Mouse (Mus musculus) NIH3T3 (cell line): ENCODE measurements around the gene Gm42674.

Source experiments
- DNase-seq: peaks from one replicate; pipeline ENCODE4 v3.0.0-alpha.2; 2012; ENCODE audit warnings: low read depth

Gm42674 gene

GRCm38 (mm10) chr3:90598212-90598611 is 3.5 kb upstream of the Gm42674 start:
- peak; percentile 55 for DNase-seq

GRCm38 (mm10) chr3:90599401-90599800 is 2.3 kb upstream of the Gm42674 start:
- DNase-seq = peak; percentile 21

GRCm38 (mm10) chr3:90600036-90600435 is 1.7 kb upstream of the Gm42674 start:
- no peak for DNase-seq

- DNase-seq = peak; percentile 96
Measured at GRCm38 (mm10) chr3:90600458-90601195, 1.1 kb upstream of the Gm42674 start.

GRCm38 (mm10) chr3:90603623-90604022 is 1.9 kb downstream of the Gm42674 start, which contains the start of gene S100a4:
TSS of gene S100a4 (plus strand) at chr3:90603771.
- peak; percentile 94 for DNase-seq

GRCm38 (mm10) chr3:90604416-90604815 is 2.7 kb downstream of the Gm42674 start:
- peak; percentile 99 for DNase-seq

GRCm38 (mm10) chr3:90605049-90605448 is 3.3 kb downstream of the Gm42674 start:
- peak; percentile 62 for DNase-seq

GRCm38 (mm10) chr3:90605736-90606135 is 4.0 kb downstream of the Gm42674 start:
- DNase-seq = no peak

- DNase-seq = peak; percentile 97
Measured at GRCm38 (mm10) chr3:90606185-90606584, 4.5 kb downstream of the Gm42674 start.

- DNase-seq = peak; percentile 20
Measured at GRCm38 (mm10) chr3:90607361-90607760, 5.7 kb downstream of the Gm42674 start.

GRCm38 (mm10) chr3:90608223-90608622 is 6.5 kb downstream of the Gm42674 start, which contains the start of gene S100a5:
TSS of gene S100a5 (plus strand) at chr3:90608523.
- no peak for DNase-seq

- DNase-seq = no peak
Measured at GRCm38 (mm10) chr3:90609102-90609501, 7.4 kb downstream of the Gm42674 start.

GRCm38 (mm10) chr3:90611494-90611893 is 9.8 kb downstream of the Gm42674 start:
- DNase-seq = no peak

GRCm38 (mm10) chr3:90612061-90612460 is 10.4 kb downstream of the Gm42674 start:
- DNase-seq = peak; percentile 95

- peak; percentile 96 for DNase-seq
Measured at GRCm38 (mm10) chr3:90612728-90613291, 11.1 kb downstream of the Gm42674 start, which contains the start of gene S100a6. TSS of gene S100a6 (plus strand) at chr3:90612882.

GRCm38 (mm10) chr3:90613461-90614147 is 11.9 kb downstream of the Gm42674 start:
- peak; percentile 37 for DNase-seq

GRCm38 (mm10) chr3:90614148-90614530 is 12.4 kb downstream of the Gm42674 start:
- DNase-seq = no peak

- peak; percentile 54 for DNase-seq
Measured at GRCm38 (mm10) chr3:90614611-90615251, 13.0 kb downstream of the Gm42674 start.

- peak; percentile 94 for DNase-seq
Measured at GRCm38 (mm10) chr3:90615415-90615814, 13.7 kb downstream of the Gm42674 start.

GRCm38 (mm10) chr3:90615911-90616310 is 14.2 kb downstream of the Gm42674 start:
- DNase-seq = no peak

GRCm38 (mm10) chr3:90617586-90617985 is 15.9 kb downstream of the Gm42674 start:
- peak; percentile 68 for DNase-seq

- DNase-seq = no peak
Measured at GRCm38 (mm10) chr3:90621552-90621951, 19.8 kb downstream of the Gm42674 start.
